Mouse (Mus musculus): ENCODE measurements around the gene Olfr1449.
"Not testable (repeated sequence)": the region's sequence is repeated elsewhere in the genome, so short reads cannot be mapped to it uniquely, and the experiment has no call there.

Gene Olfr1449

DNA sequence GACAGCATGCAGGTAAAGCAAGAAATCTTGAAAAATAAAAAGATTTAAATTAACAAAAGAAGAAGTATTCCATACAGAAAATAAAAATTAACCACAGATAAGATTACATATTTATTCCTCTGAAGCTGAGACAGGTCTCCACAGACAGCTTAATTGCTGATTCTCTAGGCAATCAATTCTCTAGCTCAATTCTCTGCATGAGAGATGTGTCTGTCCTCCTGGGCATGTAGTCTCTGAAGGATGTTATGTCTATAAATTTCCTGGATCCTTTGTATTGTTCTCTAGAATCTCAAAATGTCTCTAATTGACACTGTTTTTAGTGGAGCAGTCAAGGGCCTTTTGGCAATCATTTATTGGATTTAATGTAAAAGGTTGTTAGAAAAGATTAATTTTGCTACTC, at the start of gene Olfr1449:
Gene Olfr1449 (plus strand): TSS at position 301 of the 400 bp plus-strand sequence.
- DNase-seq (ENCODE audit: low spot score in 2 of 2): no peak

DNA sequence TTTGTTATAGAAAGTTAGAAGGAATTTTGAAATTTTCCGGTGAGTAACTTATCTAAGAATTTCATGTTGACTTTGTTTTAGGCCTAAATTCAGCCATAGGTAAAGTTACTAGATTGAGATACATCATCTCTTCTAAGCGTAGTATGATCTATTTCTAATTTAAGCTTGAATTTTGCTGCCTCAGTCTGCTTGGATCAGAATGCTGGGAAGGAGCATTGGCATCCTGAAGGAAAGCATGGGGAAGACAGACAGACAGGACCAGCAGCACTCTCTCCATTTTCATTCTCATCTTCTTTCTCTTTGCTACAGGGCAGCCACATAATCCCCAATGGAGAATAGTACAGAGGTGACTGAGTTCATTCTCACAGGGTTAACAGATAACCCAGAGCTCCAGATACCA, 47.1 kb upstream of the Olfr1449 start, which contains the start of gene Olfr1445:
Gene Olfr1445 (plus strand): TSS at position 301 of the 400 bp plus-strand sequence.
- DNase-seq (ENCODE audit: low spot score in 2 of 2): no peak

DNA sequence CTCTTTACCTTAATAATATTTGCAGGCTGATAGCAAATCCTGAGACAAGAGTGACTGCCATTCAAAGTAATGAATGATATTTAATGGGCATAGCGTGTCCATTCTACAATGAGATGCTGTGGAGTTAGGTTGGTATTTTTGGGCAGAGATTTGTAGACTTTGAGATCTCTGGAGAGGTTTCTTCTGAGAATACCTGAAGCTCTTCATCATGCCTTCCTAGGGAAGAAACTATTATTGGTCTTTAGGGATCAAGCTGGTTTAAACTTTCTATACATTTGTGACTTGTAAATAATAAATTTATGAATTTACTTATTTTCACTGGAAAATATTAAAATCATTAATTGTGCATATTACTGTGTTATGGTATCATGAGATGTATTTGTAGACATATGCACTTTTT, 37.2 kb upstream of the Olfr1449 start, which contains the start of gene Olfr1446:
Gene Olfr1446 (minus strand): TSS at position 101 of the 400 bp plus-strand sequence.
- DNase-seq (ENCODE audit: low spot score in 2 of 2): no peak

DNA sequence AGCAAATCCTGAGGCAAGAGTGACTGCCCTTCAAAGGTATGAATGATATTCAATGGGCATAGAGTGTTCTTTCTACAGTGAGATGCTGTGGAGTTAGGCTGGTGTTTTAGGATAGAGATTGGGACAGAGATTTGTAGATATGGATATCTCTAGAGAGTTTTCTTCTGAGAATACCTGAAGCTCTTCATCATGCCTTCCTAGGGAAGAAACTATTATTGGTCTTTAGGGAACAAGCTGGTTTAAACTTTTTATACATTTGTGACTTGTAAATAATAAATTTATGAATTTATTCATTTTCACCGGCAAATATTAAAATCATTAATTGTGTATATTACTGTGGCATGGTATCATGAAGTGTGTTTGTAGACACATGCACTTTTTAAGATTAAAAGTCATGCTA, 27.0 kb upstream of the Olfr1449 start, which contains the start of gene Olfr1447:
Gene Olfr1447 (minus strand): TSS at position 101 of the 400 bp plus-strand sequence.
- DNase-seq (ENCODE audit: low spot score in 2 of 2): no peak

DNA sequence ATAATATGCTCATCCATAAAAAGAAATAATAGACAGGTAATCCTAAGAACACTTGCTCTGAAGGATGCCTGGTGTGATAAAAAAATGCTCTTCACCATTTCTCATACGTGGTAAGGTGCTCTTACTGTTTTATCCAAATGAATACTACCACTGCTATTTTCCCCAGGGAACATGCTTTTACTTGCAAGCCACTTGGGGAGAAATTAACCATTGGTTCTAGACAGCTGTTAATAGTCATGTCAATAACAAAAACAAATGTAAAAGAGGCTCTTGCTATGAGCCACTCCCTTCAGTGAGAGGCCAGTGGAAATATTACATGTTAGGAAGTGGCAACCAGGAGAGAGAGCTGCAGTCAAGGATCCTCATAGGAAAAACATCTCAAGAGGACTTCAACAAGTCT, 6.3 kb upstream of the Olfr1449 start, which contains the start of gene Olfr1448:
Gene Olfr1448 (minus strand): TSS at position 101 of the 400 bp plus-strand sequence.
- DNase-seq (ENCODE audit: low spot score in 2 of 2): no peak

DNA sequence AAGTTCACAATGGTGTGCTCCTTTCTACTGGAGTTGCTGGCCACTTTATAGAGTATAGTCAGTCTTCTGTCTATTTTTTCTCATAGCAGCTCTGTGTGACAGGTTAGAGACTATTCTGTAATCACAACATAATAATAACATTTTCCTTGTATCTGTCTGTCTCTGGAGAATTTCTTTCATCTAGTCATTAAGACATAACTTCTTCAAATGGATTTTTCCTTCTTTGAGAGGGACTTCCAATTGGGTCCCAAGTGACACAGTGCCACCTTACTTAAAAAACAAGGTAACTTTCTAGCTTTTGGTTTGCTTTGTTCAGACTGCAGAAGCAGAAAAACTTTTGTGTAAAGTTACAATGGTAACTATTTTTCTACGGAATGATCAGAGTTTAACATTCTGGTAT, 19.3 kb downstream of the Olfr1449 start, which contains the start of gene Olfr1450:
Gene Olfr1450 (plus strand): TSS at position 301 of the 400 bp plus-strand sequence.
- DNase-seq (ENCODE audit: low spot score in 2 of 2): no peak

DNA sequence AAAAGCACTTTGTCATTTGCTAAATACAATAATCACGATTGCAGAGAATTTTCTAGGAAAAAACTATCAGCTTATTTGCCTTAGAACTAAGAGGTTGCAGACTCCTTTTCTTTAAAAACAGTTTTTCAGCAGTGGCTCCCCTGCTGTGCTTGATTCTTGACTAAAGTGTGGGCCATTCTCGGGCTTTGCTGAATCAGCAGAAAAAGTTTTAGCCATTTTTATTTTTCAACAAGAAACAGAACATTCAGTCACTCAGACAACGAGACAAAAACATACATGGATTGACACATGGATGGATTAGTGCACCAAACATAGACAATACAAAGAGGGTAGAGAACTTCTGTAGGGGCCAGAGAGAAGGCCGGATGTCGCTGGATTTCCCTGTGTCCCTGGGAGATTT, 39.4 kb downstream of the Olfr1449 start:
- DNase-seq (ENCODE audit: low spot score in 2 of 2): not testable (repeated sequence)

All from right cerebral cortex, adult 2 months (tissue).